Mouse (Mus musculus): ENCODE data around the gene Dgkg. TPM values are rescaled to one million over a fixed set of nuclear protein-coding genes. Genes with fewer than 3 reads are reported as not detected.

Gene Dgkg
- polyA plus RNA-seq, 1 experiment: 12.8 TPM

- Histone ChIP-seq H3K27ac (ENCODE audit: control insufficient read depth, insufficient read depth, low read depth, low read length, poor library complexity) (no peak overlapping the region), H3K4me1 (ENCODE audit: control insufficient read depth, insufficient read depth, low read length) (no peaks in the 10 kb centered on the region), H3K4me3 (replicated peaks; ENCODE audit: control insufficient read depth, low read depth, low read length) (no peak overlapping the region)
- TF ChIP-seq POLR2A (IDR thresholded peaks at IDR 0.05; ENCODE audit: borderline replicate concordance, control insufficient read depth, low read depth, low read length) (no peak), CTCF (IDR thresholded peaks at IDR 0.05; ENCODE audit: control insufficient read depth, insufficient read depth, low read length) (no peak)
- 67% methylated on average over 3 of the region's 3 CpGs for WGBS
Observed at GRCm38 (mm10) chr16:22683605-22684004, 26.6 kb upstream of the Dgkg start.

- Histone ChIP-seq H3K4me3 (replicated peaks; ENCODE audit: control insufficient read depth, low read depth, low read length) (no peak overlapping the region), H3K4me1 (ENCODE audit: control insufficient read depth, insufficient read depth, low read length) (no peaks in the 10 kb centered on the region), H3K27ac (ENCODE audit: control insufficient read depth, insufficient read depth, low read depth, low read length, poor library complexity) (no peak overlapping the region)
- TF ChIP-seq POLR2A (IDR thresholded peaks at IDR 0.05; ENCODE audit: borderline replicate concordance, control insufficient read depth, low read depth, low read length): no peak
- TF ChIP-seq CTCF (IDR thresholded peaks at IDR 0.05; ENCODE audit: control insufficient read depth, insufficient read depth, low read length): no peak
Observed at GRCm38 (mm10) chr16:22682727-22683126, 25.7 kb upstream of the Dgkg start.

GRCm38 (mm10) chr16:22679641-22680040 is 22.6 kb upstream of the Dgkg start:
- WGBS: 75% methylated on average over 3 of the region's 3 CpGs
- Histone ChIP-seq H3K27ac (ENCODE audit: control insufficient read depth, insufficient read depth, low read depth, low read length, poor library complexity) (no peak overlapping the region), H3K4me1 (ENCODE audit: control insufficient read depth, insufficient read depth, low read length) (no peaks in the 10 kb centered on the region), H3K4me3 (replicated peaks; ENCODE audit: control insufficient read depth, low read depth, low read length) (no peak overlapping the region)
- TF ChIP-seq POLR2A (IDR thresholded peaks at IDR 0.05; ENCODE audit: borderline replicate concordance, control insufficient read depth, low read depth, low read length) (no peak), CTCF (IDR thresholded peaks at IDR 0.05; ENCODE audit: control insufficient read depth, insufficient read depth, low read length) (no peak)

GRCm38 (mm10) chr16:22674636-22675035 is 17.6 kb upstream of the Dgkg start:
- TF ChIP-seq POLR2A (IDR thresholded peaks at IDR 0.05; ENCODE audit: borderline replicate concordance, control insufficient read depth, low read depth, low read length) (no peak), CTCF (IDR thresholded peaks at IDR 0.05; ENCODE audit: control insufficient read depth, insufficient read depth, low read length) (no peak)
- Histone ChIP-seq H3K27ac (ENCODE audit: control insufficient read depth, insufficient read depth, low read depth, low read length, poor library complexity) (no peak overlapping the region), H3K4me3 (replicated peaks; ENCODE audit: control insufficient read depth, low read depth, low read length) (no peak overlapping the region), H3K4me1 (ENCODE audit: control insufficient read depth, insufficient read depth, low read length) (peaks cover 3% of the 10 kb centered on the region)
- 58% methylated on average over 10 of the region's 10 CpGs for WGBS

GRCm38 (mm10) chr16:22674164-22674563 is 17.1 kb upstream of the Dgkg start:
- Histone ChIP-seq H3K4me3 (replicated peaks; ENCODE audit: control insufficient read depth, low read depth, low read length) (no peak overlapping the region), H3K4me1 (ENCODE audit: control insufficient read depth, insufficient read depth, low read length) (peaks cover 3% of the 10 kb centered on the region), H3K27ac (ENCODE audit: control insufficient read depth, insufficient read depth, low read depth, low read length, poor library complexity) (no peak overlapping the region)
- 24% methylated on average over 4 of the region's 4 CpGs for WGBS
- TF ChIP-seq POLR2A (IDR thresholded peaks at IDR 0.05; ENCODE audit: borderline replicate concordance, control insufficient read depth, low read depth, low read length): no peak
- no peak for TF ChIP-seq CTCF (IDR thresholded peaks at IDR 0.05; ENCODE audit: control insufficient read depth, insufficient read depth, low read length)

- Histone ChIP-seq H3K4me1 (ENCODE audit: control insufficient read depth, insufficient read depth, low read length) (peaks cover 3% of the 10 kb centered on the region; the same call in 1 of the 2 replicates), H3K4me3 (replicated peaks; ENCODE audit: control insufficient read depth, low read depth, low read length) (no peak overlapping the region), H3K27ac (ENCODE audit: control insufficient read depth, insufficient read depth, low read depth, low read length, poor library complexity) (no peak overlapping the region)
- WGBS: 14% methylated on average over 4 of the region's 4 CpGs
- TF ChIP-seq CTCF (IDR thresholded peaks at IDR 0.05; ENCODE audit: control insufficient read depth, insufficient read depth, low read length) (no peak), POLR2A (IDR thresholded peaks at IDR 0.05; ENCODE audit: borderline replicate concordance, control insufficient read depth, low read depth, low read length) (no peak)
Observed at GRCm38 (mm10) chr16:22664033-22664432, 7.0 kb upstream of the Dgkg start.

- WGBS: 77% methylated on average over 2 of the region's 2 CpGs
- Histone ChIP-seq H3K4me3 (replicated peaks; ENCODE audit: control insufficient read depth, low read depth, low read length) (no peak overlapping the region), H3K27ac (ENCODE audit: control insufficient read depth, insufficient read depth, low read depth, low read length, poor library complexity) (no peak overlapping the region), H3K4me1 (ENCODE audit: control insufficient read depth, insufficient read depth, low read length) (peaks cover 3% of the 10 kb centered on the region; the same call in 1 of the 2 replicates)
- TF ChIP-seq CTCF (IDR thresholded peaks at IDR 0.05; ENCODE audit: control insufficient read depth, insufficient read depth, low read length): no peak
- no peak for TF ChIP-seq POLR2A (IDR thresholded peaks at IDR 0.05; ENCODE audit: borderline replicate concordance, control insufficient read depth, low read depth, low read length)
Observed at GRCm38 (mm10) chr16:22663136-22663535, 6.1 kb upstream of the Dgkg start.

GRCm38 (mm10) chr16:22661076-22661475 is 4.1 kb upstream of the Dgkg start:
- no peak for TF ChIP-seq POLR2A (IDR thresholded peaks at IDR 0.05; ENCODE audit: borderline replicate concordance, control insufficient read depth, low read depth, low read length)
- no peak for TF ChIP-seq CTCF (IDR thresholded peaks at IDR 0.05; ENCODE audit: control insufficient read depth, insufficient read depth, low read length)
- H3K27ac ChIP-seq (ENCODE audit: control insufficient read depth, insufficient read depth, low read depth, low read length, poor library complexity): no peak overlapping the region
- H3K4me3 ChIP-seq (replicated peaks; ENCODE audit: control insufficient read depth, low read depth, low read length): no peak overlapping the region
- peaks cover 3% of the 10 kb centered on the region; the same call in 1 of the 2 replicates for H3K4me1 ChIP-seq (ENCODE audit: control insufficient read depth, insufficient read depth, low read length)
- 35% methylated on average over 5 of the region's 5 CpGs for WGBS
